Mouse (Mus musculus) megakaryocyte, embryonic 14.5 days (primary cell): ENCODE measurements around the gene Mrpl55. TPM values are rescaled to one million over a fixed set of nuclear protein-coding genes. Genes with fewer than 3 reads are reported as not detected.

Experiments used
- H3K27me3 ChIP-seq: replicated peaks from 2 replicates; pipeline ENCODE3; 2012; ENCODE audit warnings: inconsistent platforms
- H3K36me3 ChIP-seq: replicated peaks from 2 replicates; pipeline ENCODE3; 2012; ENCODE audit warnings: low read length, inconsistent platforms, mixed read lengths
- H3K4me1 ChIP-seq: 2 replicates; pipeline ENCODE4 v1.6.1; 2012; ENCODE audit warnings: inconsistent platforms
- H3K4me3 ChIP-seq: replicated peaks from 2 replicates; pipeline ENCODE3; 2012; ENCODE audit warnings: moderate library complexity, mild to moderate bottlenecking, inconsistent platforms
- H3K9me3 ChIP-seq: 2 replicates; pipeline ENCODE4 v1.6.1; 2012; ENCODE audit warnings: inconsistent platforms
- FLI1 ChIP-seq: IDR thresholded peaks from 2 replicates; pipeline ENCODE4 v1.6.1; 2012; ENCODE audit warnings: low read length, inconsistent platforms, mixed read lengths
- GATA1 ChIP-seq: IDR thresholded peaks from 3 replicates; pipeline ENCODE4 v1.6.1; 2012; ENCODE audit warnings: mixed read lengths, low read length, inconsistent platforms, borderline replicate concordance
- polyA plus RNA-seq: library from polyadenylated mRNA; stranded (reverse); fragments of >175 nt; gene quantifications from 2 replicates; pipeline ENCODE4 v1.2.3, GENCODE M21; 2012; ENCODE audit warnings: low replicate concordance; ENCODE audit not compliant: insufficient read depth

Mrpl55 gene
- polyA plus RNA-seq, 1 experiment: 34.5 TPM

DNA sequence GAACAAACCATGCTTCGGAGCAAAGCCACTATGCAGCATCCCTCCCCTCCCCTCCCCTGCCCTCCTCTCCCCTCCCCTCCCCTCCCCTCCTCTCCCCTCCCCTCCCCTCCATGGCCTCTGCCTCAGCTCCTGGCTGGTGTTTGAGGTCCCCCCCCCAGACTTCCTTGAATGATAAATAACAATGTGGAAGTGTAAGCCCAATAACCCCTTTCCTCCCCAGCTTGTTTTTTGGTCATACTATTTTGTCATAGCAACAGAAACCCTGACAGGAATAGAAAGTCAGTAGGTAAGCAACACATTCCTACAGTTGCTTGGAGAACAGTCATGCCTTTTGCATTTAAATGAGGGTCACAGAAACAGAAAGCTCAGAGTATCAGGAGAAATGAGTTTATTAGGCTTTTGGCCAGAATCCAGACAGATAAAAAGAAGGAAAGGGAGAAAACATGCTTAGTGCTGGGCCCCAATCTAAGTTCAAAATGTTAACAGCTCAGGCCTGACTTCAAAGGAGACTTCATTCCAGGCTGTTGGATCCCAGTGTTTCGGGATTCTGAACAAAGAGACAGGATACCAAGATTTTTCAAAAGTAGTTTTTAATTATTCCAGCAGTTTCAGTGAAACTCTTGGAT lies 36.6 kb upstream of the Mrpl55 start:
- Histone ChIP-seq H3K36me3 (no peaks in the 10 kb centered on the region), H3K4me1 (peaks cover 59% of the 10 kb centered on the region), H3K4me3 (no peak overlapping the region), H3K9me3 (no peaks in the 10 kb centered on the region), H3K27me3 (peaks cover 21% of the 10 kb centered on the region)
- TF ChIP-seq FLI1 (no peak), GATA1 (no peak)

DNA sequence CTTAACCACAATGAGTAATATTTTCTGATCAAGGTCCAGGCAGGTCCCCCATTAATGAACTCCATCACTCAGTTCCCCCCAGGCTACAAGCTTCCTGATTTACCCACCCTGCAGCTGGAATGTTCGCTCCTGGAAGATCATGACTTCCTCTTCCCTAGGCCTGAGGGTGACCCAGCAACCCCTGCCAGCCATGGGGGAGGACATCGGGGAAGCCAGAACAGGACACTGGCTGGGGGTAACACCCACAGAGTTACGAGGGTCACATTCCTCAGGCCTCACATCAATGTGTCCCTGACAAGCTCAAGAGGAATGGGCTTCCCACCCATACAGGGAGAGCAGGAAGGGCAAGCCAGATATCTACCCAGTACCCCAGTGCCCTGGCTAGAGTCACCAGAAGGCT lies 32.5 kb upstream of the Mrpl55 start:
- TF ChIP-seq FLI1: no peak
- TF ChIP-seq GATA1: no peak
- Histone ChIP-seq H3K4me1 (peaks cover 25% of the 10 kb centered on the region), H3K27me3 (peaks cover 55% of the 10 kb centered on the region), H3K4me3 (no peak overlapping the region), H3K36me3 (no peaks in the 10 kb centered on the region), H3K9me3 (no peaks in the 10 kb centered on the region)

DNA sequence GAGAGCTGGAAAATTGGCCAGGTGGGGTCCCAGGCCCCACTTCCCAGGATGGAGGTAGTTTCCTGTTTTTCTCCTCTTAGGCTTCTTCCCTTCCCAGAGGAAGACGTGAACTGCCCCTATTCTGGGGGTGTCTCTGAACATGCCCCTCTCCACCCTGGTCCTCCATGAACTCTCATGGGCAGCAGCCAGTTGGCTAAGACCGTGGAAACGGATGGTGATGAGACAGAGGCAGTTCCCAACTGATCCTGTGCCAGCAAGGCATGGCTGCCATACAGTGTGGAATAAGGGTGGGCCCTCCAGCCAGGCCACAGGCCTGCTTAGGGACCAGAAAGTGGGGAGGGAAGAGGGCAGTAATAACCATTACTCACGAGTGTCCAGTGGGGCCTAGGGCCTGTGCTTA lies 31.7 kb upstream of the Mrpl55 start:
- H3K4me1 ChIP-seq: peaks cover 19% of the 10 kb centered on the region

DNA sequence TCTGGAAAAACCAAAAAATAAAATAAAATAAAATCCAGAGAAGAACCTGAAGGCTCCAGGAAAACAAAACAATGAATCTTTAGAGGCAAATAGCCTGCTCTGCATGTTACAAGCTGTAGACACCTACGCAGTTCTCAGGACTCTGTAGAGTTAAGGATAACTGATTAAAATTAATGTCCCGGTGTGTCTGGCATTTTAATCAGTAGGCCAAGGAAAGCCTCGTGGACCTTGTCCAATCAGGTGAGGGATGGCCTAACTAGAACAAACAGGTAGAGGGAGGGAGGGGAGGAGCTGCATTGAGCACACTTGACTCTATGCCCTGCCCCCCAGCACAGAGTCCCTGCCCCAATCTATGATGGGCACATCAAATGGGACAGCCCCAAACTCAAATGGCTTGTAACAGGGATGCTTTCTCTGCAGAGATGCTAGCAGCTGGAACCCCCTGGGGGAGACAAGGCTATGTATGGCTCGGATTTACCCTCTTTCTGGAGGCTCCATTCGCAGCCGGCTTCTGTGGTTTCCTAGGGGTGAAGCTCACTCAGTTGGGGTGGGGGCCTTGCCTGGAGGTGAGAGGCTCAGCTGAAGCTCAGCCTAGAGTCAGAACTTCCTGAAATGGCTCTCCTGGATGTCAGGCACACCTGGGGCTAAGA lies 28.0 kb upstream of the Mrpl55 start:
- Histone ChIP-seq H3K4me3 (no peak overlapping the region), H3K27me3 (peaks cover 89% of the 10 kb centered on the region), H3K36me3 (no peaks in the 10 kb centered on the region), H3K4me1 (peaks cover 16% of the 10 kb centered on the region), H3K9me3 (0 out of 2 replicates have a peak, but pooled peaks cover 3% of the 10 kb centered on the region)
- no peak for TF ChIP-seq FLI1
- no peak for TF ChIP-seq GATA1

More for the DNA sequence above, 31.7 kb upstream of the Mrpl55 start:
- no peaks in the 10 kb centered on the region for H3K36me3 ChIP-seq
- no peaks in the 10 kb centered on the region for H3K9me3 ChIP-seq
- no peak for TF ChIP-seq FLI1
- no peak for TF ChIP-seq GATA1
- no peak overlapping the region for H3K4me3 ChIP-seq
- peaks cover 63% of the 10 kb centered on the region for H3K27me3 ChIP-seq

DNA sequence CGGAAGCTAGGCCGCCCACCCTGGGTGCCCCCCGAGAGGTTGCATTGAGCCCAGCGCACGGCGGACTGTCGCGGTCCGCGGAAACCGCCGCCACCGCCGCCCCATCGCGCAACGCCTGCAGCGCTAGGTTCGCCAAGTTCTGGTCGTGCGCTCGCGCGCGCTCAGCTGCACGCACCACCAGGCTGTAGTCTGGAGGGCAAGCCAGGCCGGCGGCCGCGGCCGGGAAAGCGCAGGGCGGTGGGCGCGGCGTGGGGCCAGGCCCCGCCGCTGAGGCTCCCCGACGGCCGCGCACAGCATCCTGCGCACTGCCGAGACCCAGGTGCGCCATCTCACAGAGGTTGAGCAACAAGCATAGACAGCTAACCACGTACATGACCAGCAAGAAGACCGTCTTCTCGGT lies 25.8 kb upstream of the Mrpl55 start:
- peak overlapping the region; percentile 50 for H3K4me3 ChIP-seq
- peaks cover 92% of the 10 kb centered on the region for H3K27me3 ChIP-seq
- 0 out of 2 replicates have a peak, but pooled peaks cover 3% of the 10 kb centered on the region for H3K9me3 ChIP-seq
- H3K36me3 ChIP-seq: no peaks in the 10 kb centered on the region
- no peak for TF ChIP-seq GATA1
- TF ChIP-seq FLI1: no peak
- peaks cover 16% of the 10 kb centered on the region for H3K4me1 ChIP-seq

DNA sequence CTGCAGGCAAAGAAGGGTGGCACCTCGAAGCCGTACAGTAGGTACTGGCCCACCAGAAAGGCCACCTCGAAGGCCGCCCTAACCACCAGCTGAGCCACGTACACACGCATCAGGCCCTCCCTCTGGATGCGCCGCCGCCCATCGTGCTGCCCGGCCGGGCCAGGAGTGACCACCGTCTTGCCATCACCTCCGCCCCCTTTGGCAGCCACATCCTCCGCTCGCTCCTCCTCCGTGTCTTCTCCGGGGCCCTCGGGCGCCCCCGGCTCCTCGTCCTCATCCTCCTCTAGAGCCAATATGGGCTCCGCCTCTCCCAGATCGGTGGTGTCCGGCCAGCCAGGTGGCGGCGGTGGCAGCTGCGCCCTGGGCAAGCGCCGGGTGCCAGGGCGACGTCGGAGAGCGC lies 25.4 kb upstream of the Mrpl55 start:
- TF ChIP-seq GATA1 (no peak), FLI1 (no peak)
- Histone ChIP-seq H3K27me3 (peaks cover 92% of the 10 kb centered on the region), H3K9me3 (0 out of 2 replicates have a peak, but pooled peaks cover 3% of the 10 kb centered on the region), H3K4me3 (peak overlapping the region; percentile 50), H3K36me3 (no peaks in the 10 kb centered on the region), H3K4me1 (peaks cover 16% of the 10 kb centered on the region)

DNA sequence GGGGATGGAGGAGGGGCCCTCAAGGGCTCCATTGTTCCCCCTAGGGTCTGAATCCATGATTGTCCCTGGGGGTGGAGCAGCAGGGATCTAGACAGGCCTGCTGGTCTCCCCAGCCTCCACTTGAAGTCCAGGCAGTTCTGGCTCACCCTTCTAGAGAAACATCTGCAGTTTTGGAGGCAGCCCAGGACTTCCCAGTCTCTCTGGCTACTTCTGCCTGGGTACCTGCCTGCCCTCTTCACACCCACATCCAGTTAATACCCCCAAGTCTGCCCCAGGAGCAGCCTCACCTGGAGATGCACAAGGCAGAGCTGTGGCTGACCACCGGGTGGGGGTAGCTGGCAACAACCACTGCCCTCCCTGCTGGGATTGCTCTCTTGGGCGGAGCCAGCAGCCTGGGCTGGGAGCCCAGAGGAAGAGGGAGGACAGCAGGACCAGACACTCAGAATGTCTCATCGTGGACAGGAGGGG lies 19.4 kb upstream of the Mrpl55 start, which contains the start of gene Gjc2:
Gjc2 (minus strand) TSS at position 350 of the 468 bp plus-strand sequence.
- TF ChIP-seq GATA1: no peak
- no peak for TF ChIP-seq FLI1
- H3K4me3 ChIP-seq: no peak within 1 kb of the TSS
- no peaks in the 10 kb centered on the region for H3K9me3 ChIP-seq
- peaks cover 48% of the 10 kb centered on the region for H3K27me3 ChIP-seq
- peaks cover 48% of the 10 kb centered on the region for H3K36me3 ChIP-seq
- peaks cover 17% of the 10 kb centered on the region for H3K4me1 ChIP-seq

DNA sequence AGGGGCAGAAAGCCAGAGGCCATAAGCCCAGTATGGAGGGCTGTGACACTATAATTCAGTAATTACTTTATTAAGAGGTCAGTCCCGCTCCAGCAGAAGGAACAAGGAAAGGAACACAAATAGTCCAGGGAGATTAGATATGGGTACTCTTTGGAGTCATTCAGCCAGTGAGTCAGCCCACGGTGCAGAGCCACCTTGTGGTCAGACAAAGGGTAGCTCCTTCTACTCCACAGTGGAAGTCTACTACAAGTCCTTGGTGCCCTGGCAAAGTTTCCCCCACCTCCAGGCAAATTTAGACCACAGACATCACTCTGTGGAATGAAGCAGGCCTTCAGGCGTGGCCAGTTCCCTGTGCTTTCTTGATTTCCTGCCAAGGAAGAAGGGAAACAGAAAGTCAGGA lies 18.5 kb upstream of the Mrpl55 start:
- peaks cover 42% of the 10 kb centered on the region for H3K27me3 ChIP-seq
- H3K4me1 ChIP-seq: peaks cover 16% of the 10 kb centered on the region
- no peak overlapping the region for H3K4me3 ChIP-seq
- no peaks in the 10 kb centered on the region for H3K9me3 ChIP-seq
- no peak for TF ChIP-seq FLI1
- TF ChIP-seq GATA1: no peak
- peaks cover 48% of the 10 kb centered on the region for H3K36me3 ChIP-seq

DNA sequence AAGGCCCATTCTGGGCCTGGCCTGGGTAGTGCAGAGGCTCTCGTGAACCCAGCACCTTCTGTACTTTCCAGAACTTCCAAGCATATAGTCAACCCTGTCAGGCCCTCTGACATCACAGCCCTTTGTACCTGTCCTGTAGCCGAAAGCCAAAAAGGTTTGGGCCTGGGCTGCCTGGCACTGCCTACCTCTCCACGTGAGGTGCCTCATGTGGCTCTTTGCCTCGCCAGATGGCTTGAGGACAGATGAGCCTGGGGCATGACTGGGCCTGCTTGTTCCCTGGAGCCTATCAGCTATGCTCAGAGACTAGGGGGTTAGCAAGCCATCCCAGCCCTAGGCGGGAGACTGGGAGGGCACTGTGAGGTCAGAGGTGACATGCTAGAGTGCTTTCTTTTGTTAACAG lies 16.8 kb upstream of the Mrpl55 start:
- Histone ChIP-seq H3K36me3 (peaks cover 48% of the 10 kb centered on the region), H3K27me3 (peaks cover 29% of the 10 kb centered on the region), H3K4me1 (peaks cover 28% of the 10 kb centered on the region), H3K4me3 (no peak overlapping the region), H3K9me3 (no peaks in the 10 kb centered on the region)
- TF ChIP-seq FLI1 (no peak), GATA1 (no peak)

DNA sequence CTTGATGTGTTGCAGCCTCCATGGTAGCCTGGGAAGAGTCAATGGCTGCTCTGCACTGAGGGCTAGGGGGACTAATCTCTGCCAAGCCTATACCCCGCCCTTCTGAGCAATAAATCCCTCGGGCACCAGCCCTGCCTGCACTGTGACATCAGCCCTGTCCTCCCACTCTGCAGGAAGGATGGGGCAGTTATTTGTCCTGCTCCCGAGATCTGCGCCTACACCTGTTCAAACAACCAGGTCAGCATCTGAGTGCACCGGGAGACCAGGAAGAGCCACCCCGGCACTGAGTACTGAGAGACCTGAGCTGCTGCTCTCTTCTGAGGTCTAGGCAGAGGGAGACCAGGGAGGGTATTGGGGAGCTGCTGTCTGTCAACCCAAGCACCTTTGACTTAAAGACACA lies 14.6 kb upstream of the Mrpl55 start:
- H3K4me1 ChIP-seq: peaks cover 42% of the 10 kb centered on the region
- H3K36me3 ChIP-seq: peaks cover 44% of the 10 kb centered on the region
- H3K27me3 ChIP-seq: peaks cover 10% of the 10 kb centered on the region
- no peaks in the 10 kb centered on the region for H3K9me3 ChIP-seq
- TF ChIP-seq GATA1: no peak
- no peak for TF ChIP-seq FLI1
- H3K4me3 ChIP-seq: no peak overlapping the region
